Mouse (Mus musculus) right cerebral cortex, adult 2 months (tissue): ENCODE data around the gene Itga7.
A peak's percentile ranks its signal among the peaks of the same experiment; 100 is the strongest.

Experiments
- DNase-seq, 2 experiments: peaks; one replicate each; pipeline ENCODE4 v3.0.0; 2021 to 2022; ENCODE audit warnings: low spot score in 2 of 2

The Itga7 gene

GRCm38 (mm10) chr10:128911430-128911829 is 22.2 kb upstream of the Itga7 start:
- no peak for DNase-seq

GRCm38 (mm10) chr10:128912268-128912667 is 21.4 kb upstream of the Itga7 start:
- DNase-seq = no peak

- DNase-seq = no peak
Measured at GRCm38 (mm10) chr10:128912791-128913190, 20.8 kb upstream of the Itga7 start.

GRCm38 (mm10) chr10:128913219-128913618 is 20.4 kb upstream of the Itga7 start:
- peak; percentile 95 for DNase-seq

- no peak for DNase-seq
Measured at GRCm38 (mm10) chr10:128913696-128914095, 19.9 kb upstream of the Itga7 start.

GRCm38 (mm10) chr10:128915550-128915949 is 18.1 kb upstream of the Itga7 start:
- DNase-seq = no peak

- no peak for DNase-seq
Measured at GRCm38 (mm10) chr10:128916665-128917064, 17.0 kb upstream of the Itga7 start.

- no peak for DNase-seq
Measured at GRCm38 (mm10) chr10:128917400-128917799, 16.2 kb upstream of the Itga7 start.

- peak in 1 of 2 experiments; percentile 53 for DNase-seq
Measured at GRCm38 (mm10) chr10:128918246-128918645, 15.4 kb upstream of the Itga7 start.

GRCm38 (mm10) chr10:128919203-128919631 is 14.4 kb upstream of the Itga7 start:
- no peak for DNase-seq

- DNase-seq = no peak
Measured at GRCm38 (mm10) chr10:128919966-128920365, 13.7 kb upstream of the Itga7 start.

GRCm38 (mm10) chr10:128920736-128921161 is 12.9 kb upstream of the Itga7 start:
- DNase-seq = no peak

- DNase-seq = no peak
Measured at GRCm38 (mm10) chr10:128921251-128921650, 12.4 kb upstream of the Itga7 start.

- no peak for DNase-seq
Measured at GRCm38 (mm10) chr10:128921883-128922821, 11.5 kb upstream of the Itga7 start.

- no peak for DNase-seq
Measured at GRCm38 (mm10) chr10:128922822-128923012, 10.9 kb upstream of the Itga7 start, which contains the start of gene Rdh5. Gene Rdh5 (minus strand): TSS chr10:128922888.

GRCm38 (mm10) chr10:128923013-128923691 is 10.5 kb upstream of the Itga7 start:
- DNase-seq = peak; percentile 91 to 94

- DNase-seq = no peak
Measured at GRCm38 (mm10) chr10:128923935-128924334, 9.7 kb upstream of the Itga7 start, which contains the start of gene Bloc1s1. Gene Bloc1s1 (minus strand): TSS chr10:128924035.

GRCm38 (mm10) chr10:128928356-128928755 is 5.3 kb upstream of the Itga7 start:
- DNase-seq = no peak

- no peak for DNase-seq
Measured at GRCm38 (mm10) chr10:128929638-128930378, 3.8 kb upstream of the Itga7 start.

- DNase-seq = no peak
Measured at GRCm38 (mm10) chr10:128931441-128931840, 2.2 kb upstream of the Itga7 start.

- DNase-seq = no peak
Measured at GRCm38 (mm10) chr10:128933976-128934721, 531 bp downstream of the Itga7 start.
